Mouse (Mus musculus) heart, adult 2 months (tissue): ENCODE data around the gene Fgf14. TPM values are rescaled to one million over a fixed set of nuclear protein-coding genes. Genes with fewer than 3 reads are reported as not detected.
"Not testable (repeated sequence)": the region's sequence is repeated elsewhere in the genome, so short reads cannot be mapped to it uniquely, and the experiment has no call there.

Experiments used
- DNase-seq, 2 experiments: peaks; one replicate each; pipeline ENCODE4 v3.0.0; 2021
- H3K27ac ChIP-seq: fragments of 200-600 bp; 2 replicates; pipeline ENCODE4 v1.8.1; 2022
- H3K27me3 ChIP-seq: fragments of 200-500 bp; 2 replicates; pipeline ENCODE4 v1.6.1; 2012; ENCODE audit warnings: mild to moderate bottlenecking, low read length, inconsistent platforms, mixed read lengths; ENCODE audit not compliant: control insufficient read depth, insufficient read depth
- H3K36me3 ChIP-seq: fragments of 200-500 bp; 2 replicates; pipeline ENCODE4 v1.6.1; 2012; ENCODE audit warnings: low read length, inconsistent platforms; ENCODE audit not compliant: control insufficient read depth, insufficient read depth
- H3K4me1 ChIP-seq: fragments of 200-500 bp; 2 replicates; pipeline ENCODE4 v1.6.1; 2011; ENCODE audit warnings: low read length; ENCODE audit not compliant: control insufficient read depth, insufficient read depth
- H3K4me3 ChIP-seq: fragments of 200-600 bp; 2 replicates; pipeline ENCODE4 v1.8.1; 2022
- H3K79me2 ChIP-seq: fragments of 200-500 bp; replicated peaks from 2 replicates; pipeline ENCODE4 v1.6.1; 2012; ENCODE audit warnings: mild to moderate bottlenecking, inconsistent platforms, low read length, moderate library complexity, mixed read lengths; ENCODE audit not compliant: control insufficient read depth, insufficient read depth
- H3K9ac ChIP-seq: fragments of 200-500 bp; 2 replicates; pipeline ENCODE4 v1.6.1; 2012; ENCODE audit warnings: low read depth, mild to moderate bottlenecking, control low read depth, inconsistent platforms, low read length, mixed read lengths
- CTCF ChIP-seq: fragments of 200-600 bp; IDR thresholded peaks from 2 replicates; pipeline ENCODE4 v1.8.1; 2022; ENCODE audit warnings: antibody characterized with exemption, mild to moderate bottlenecking, moderate library complexity
- EP300 ChIP-seq: fragments of 200-500 bp; IDR thresholded peaks from 2 replicates; pipeline ENCODE4 v1.6.1; 2011; ENCODE audit warnings: low read depth, low read length, control low read depth; ENCODE audit not compliant: insufficient read depth
- POLR2A ChIP-seq: fragments of 200-500 bp; IDR thresholded peaks from 2 replicates; pipeline ENCODE4 v1.6.1; 2011; ENCODE audit warnings: mild to moderate bottlenecking, low read depth, low read length, control low read depth; ENCODE audit not compliant: insufficient read depth
- WGBS: fragments of 180-500 bp; shearing (Covaris S2); methylation state at CpG from one replicate; pipeline ENCODE4 v1.1.7; 2018; 5-methylcytosine and 5-hydroxymethylcytosine counted together
- intact Hi-C: fragments of 180-260 bp; cut with DNase I; formaldehyde crosslinking; loops from one replicate; pipeline ENCODE4 v1.15.1; 2025
- polyA plus RNA-seq: library from polyadenylated mRNA; depleted of rRNA; stranded (reverse); fragments of >200 nt; gene quantifications from 2 replicates; pipeline ENCODE4 v1.2.3, GENCODE M21; 2012
- total RNA-seq, 2 experiments: library from RNA; stranded (reverse); gene quantifications; 2 replicates each; pipeline ENCODE4 v1.2.3; 2021

Gene Fgf14
- total and polyA plus RNA-seq, 3 experiments: 0.45 to 2.3 (median 1.5) TPM

GRCm38 (mm10) chr14:124576571-124576970 lies 100.4 kb downstream of the Fgf14 start:
- 48% methylated on average over 1 of the region's 1 CpGs for WGBS
- no peak overlapping the region for H3K4me3 ChIP-seq
- H3K27me3 ChIP-seq: no peaks in the 10 kb centered on the region
- H3K36me3 ChIP-seq: no peaks in the 10 kb centered on the region
- H3K9ac ChIP-seq: no peak overlapping the region
- no peaks in the 10 kb centered on the region for H3K4me1 ChIP-seq
- H3K27ac ChIP-seq: no peak overlapping the region
- TF ChIP-seq POLR2A: no peak
- TF ChIP-seq CTCF: no peak
- TF ChIP-seq EP300: no peak
- H3K79me2 ChIP-seq: no peaks in the 10 kb centered on the region
- intact Hi-C loops: no loop called here
- DNase-seq: no peak

GRCm38 (mm10) chr14:124575130-124575885 lies 101.6 kb downstream of the Fgf14 start:
- TF ChIP-seq EP300 (no peak), POLR2A (no peak), CTCF (no peak)
- Histone ChIP-seq H3K9ac (no peak overlapping the region), H3K4me3 (no peak overlapping the region), H3K27ac (no peak overlapping the region), H3K79me2 (no peaks in the 10 kb centered on the region), H3K4me1 (no peaks in the 10 kb centered on the region), H3K27me3 (no peaks in the 10 kb centered on the region), H3K36me3 (no peaks in the 10 kb centered on the region)
- intact Hi-C loops: no loop called here
- no peak for DNase-seq
- 78% methylated on average over 1 of the region's 1 CpGs for WGBS

GRCm38 (mm10) chr14:124566445-124566844 lies 110.5 kb downstream of the Fgf14 start:
- Histone ChIP-seq H3K36me3 (no peaks in the 10 kb centered on the region), H3K4me3 (no peak overlapping the region), H3K27me3 (no peaks in the 10 kb centered on the region), H3K79me2 (no peaks in the 10 kb centered on the region), H3K4me1 (no peaks in the 10 kb centered on the region), H3K9ac (no peak overlapping the region), H3K27ac (peak overlapping the region; percentile 37)
- DNase-seq: peak in 1 of 2 experiments; percentile 10
- no peak for TF ChIP-seq CTCF
- no peak for TF ChIP-seq POLR2A
- no peak for TF ChIP-seq EP300
- 36% methylated on average over 1 of the region's 1 CpGs for WGBS
- intact Hi-C loops: no loop called here

- TF ChIP-seq EP300: no peak
- TF ChIP-seq POLR2A: no peak
- no peak for TF ChIP-seq CTCF
- H3K27ac ChIP-seq: peak overlapping the region; percentile 29; the same call in 1 of the 2 replicates
- H3K4me1 ChIP-seq: no peaks in the 10 kb centered on the region
- H3K4me3 ChIP-seq: no peak overlapping the region
- intact Hi-C loops: no loop called here
- no peak for DNase-seq
- no peaks in the 10 kb centered on the region for H3K79me2 ChIP-seq
- no peaks in the 10 kb centered on the region for H3K27me3 ChIP-seq
- H3K36me3 ChIP-seq: no peaks in the 10 kb centered on the region
- H3K9ac ChIP-seq: no peak overlapping the region
- WGBS: 51% methylated on average over 4 of the region's 4 CpGs
Measured at GRCm38 (mm10) chr14:124561544-124561943, 115.4 kb downstream of the Fgf14 start.

- no peak overlapping the region for H3K27ac ChIP-seq
- H3K36me3 ChIP-seq: no peaks in the 10 kb centered on the region
- no peak overlapping the region for H3K4me3 ChIP-seq
- H3K4me1 ChIP-seq: no peaks in the 10 kb centered on the region
- DNase-seq: no peak
- no peaks in the 10 kb centered on the region for H3K27me3 ChIP-seq
- intact Hi-C loops: no loop called here
- no peak for TF ChIP-seq CTCF
- no peak for TF ChIP-seq POLR2A
- no peak for TF ChIP-seq EP300
- H3K9ac ChIP-seq: no peak overlapping the region
- WGBS: 71% methylated on average over 3 of the region's 3 CpGs
- H3K79me2 ChIP-seq: no peaks in the 10 kb centered on the region
Measured at GRCm38 (mm10) chr14:124536106-124536505, 140.8 kb downstream of the Fgf14 start.

DNA sequence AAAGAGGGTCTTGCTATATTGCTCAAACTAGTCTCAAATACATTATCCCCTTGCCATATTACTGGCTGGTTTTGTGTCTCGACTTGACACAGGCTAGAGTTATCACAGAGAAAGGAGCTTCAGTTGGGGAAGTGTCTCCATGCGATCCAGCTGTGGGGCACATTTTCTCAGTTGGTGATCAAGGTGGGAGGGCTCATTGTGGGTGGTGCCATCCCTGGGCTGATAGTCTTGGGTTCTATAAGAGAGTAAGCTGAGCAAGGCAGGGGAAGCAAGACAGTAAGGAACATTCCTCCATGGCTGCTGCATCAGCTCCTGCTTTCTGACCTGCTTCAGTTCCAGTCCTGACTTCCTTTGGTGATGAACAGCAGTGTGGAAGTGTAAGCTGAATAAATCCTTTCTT lies 141.6 kb downstream of the Fgf14 start:
- H3K4me1 ChIP-seq, H3K9ac ChIP-seq, H3K36me3 ChIP-seq, H3K27ac ChIP-seq, intact Hi-C loops, H3K79me2 ChIP-seq, DNase-seq, H3K4me3 ChIP-seq, H3K27me3 ChIP-seq: not testable (repeated sequence)
- 70% methylated on average over 2 of the region's 2 CpGs for WGBS
